Mouse (Mus musculus): ENCODE data around the gene Sav1.

Gene Sav1

GRCm38 (mm10) chr12:69986786-69987497 lies at the start of gene Sav1:
Sav1 (minus strand) TSS chr12:69987002.
- DNase-seq (ENCODE audit: low spot score in 2 of 2): peak; percentile 74 to 76

GRCm38 (mm10) chr12:70026233-70026632 lies 39.4 kb upstream of the Sav1 start:
- no peak for DNase-seq (ENCODE audit: low spot score in 2 of 2)

- no peak for DNase-seq (ENCODE audit: low spot score in 2 of 2)
Observed at GRCm38 (mm10) chr12:70025431-70025830, 38.6 kb upstream of the Sav1 start.

- no peak for DNase-seq (ENCODE audit: low spot score in 2 of 2)
Observed at GRCm38 (mm10) chr12:70023580-70023979, 36.8 kb upstream of the Sav1 start.

GRCm38 (mm10) chr12:70018153-70018552 lies 31.4 kb upstream of the Sav1 start:
- no peak for DNase-seq (ENCODE audit: low spot score in 2 of 2)

GRCm38 (mm10) chr12:70015936-70016335 lies 29.1 kb upstream of the Sav1 start:
- DNase-seq (ENCODE audit: low spot score in 2 of 2): peak in 1 of 2 experiments; percentile 28

- DNase-seq (ENCODE audit: low spot score in 2 of 2): no peak
Observed at GRCm38 (mm10) chr12:70011681-70012080, 24.9 kb upstream of the Sav1 start.

- no peak for DNase-seq (ENCODE audit: low spot score in 2 of 2)
Observed at GRCm38 (mm10) chr12:70010356-70010755, 23.6 kb upstream of the Sav1 start.

- DNase-seq (ENCODE audit: low spot score in 2 of 2): no peak
Observed at GRCm38 (mm10) chr12:70005103-70005502, 18.3 kb upstream of the Sav1 start.

GRCm38 (mm10) chr12:69998186-69998983 lies 11.6 kb upstream of the Sav1 start:
- DNase-seq (ENCODE audit: low spot score in 2 of 2): no peak

GRCm38 (mm10) chr12:69995382-69995781 lies 8.6 kb upstream of the Sav1 start:
- DNase-seq (ENCODE audit: low spot score in 2 of 2): no peak

- DNase-seq (ENCODE audit: low spot score in 2 of 2): peak in 1 of 2 experiments; percentile 16
Observed at GRCm38 (mm10) chr12:69986241-69986762, 500 bp downstream of the Sav1 start.

GRCm38 (mm10) chr12:69985546-69985945 lies 1.3 kb downstream of the Sav1 start:
- DNase-seq (ENCODE audit: low spot score in 2 of 2): no peak

GRCm38 (mm10) chr12:69982874-69983273 lies 3.9 kb downstream of the Sav1 start:
- no peak for DNase-seq (ENCODE audit: low spot score in 2 of 2)

GRCm38 (mm10) chr12:69977376-69977998 lies 9.3 kb downstream of the Sav1 start:
- DNase-seq (ENCODE audit: low spot score in 2 of 2): no peak

GRCm38 (mm10) chr12:69976688-69977087 lies 10.1 kb downstream of the Sav1 start:
- no peak for DNase-seq (ENCODE audit: low spot score in 2 of 2)

GRCm38 (mm10) chr12:69973666-69974065 lies 13.1 kb downstream of the Sav1 start:
- no peak for DNase-seq (ENCODE audit: low spot score in 2 of 2)

- DNase-seq (ENCODE audit: low spot score in 2 of 2): no peak
Observed at GRCm38 (mm10) chr12:69968154-69968553, 18.6 kb downstream of the Sav1 start.

GRCm38 (mm10) chr12:69967112-69967511 lies 19.7 kb downstream of the Sav1 start:
- DNase-seq (ENCODE audit: low spot score in 2 of 2): no peak

- DNase-seq (ENCODE audit: low spot score in 2 of 2): no peak
Observed at GRCm38 (mm10) chr12:69966071-69966470, 20.7 kb downstream of the Sav1 start.

- no peak for DNase-seq (ENCODE audit: low spot score in 2 of 2)
Observed at GRCm38 (mm10) chr12:69965644-69966043, 21.2 kb downstream of the Sav1 start.

GRCm38 (mm10) chr12:69963141-69963540 lies 23.7 kb downstream of the Sav1 start:
- no peak for DNase-seq (ENCODE audit: low spot score in 2 of 2)
